ENCODE assay signal across 8 mouse cellular contexts in the genomic region with DNA sequence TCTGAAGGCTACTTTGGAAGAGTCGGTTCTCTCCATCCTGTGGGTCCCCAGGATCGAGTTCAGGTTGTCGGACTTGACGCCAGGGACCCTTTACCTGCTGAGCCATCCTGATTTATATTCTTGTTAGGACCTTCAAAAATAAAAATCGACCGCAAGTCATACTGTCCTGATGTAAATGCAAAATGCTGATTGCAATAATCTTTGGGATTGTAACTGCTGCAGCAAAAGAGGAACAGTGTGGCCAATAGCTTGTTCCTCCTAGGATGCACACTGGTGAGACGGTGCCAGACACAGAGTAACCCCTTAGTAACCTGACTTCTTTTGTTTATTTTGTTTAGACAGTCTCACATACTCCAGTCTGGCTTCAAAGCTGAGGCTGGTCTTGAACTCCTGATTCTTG. TPM values are rescaled to one million over a fixed set of nuclear protein-coding genes. Genes with fewer than 3 reads are reported as not detected.
DNase-seq lines count a peak whose midpoint lies in the region; ATAC-seq and TF ChIP-seq lines count a peak whose summit lies in the region.

No protein-coding gene starts in this region.

- 59% methylated on average over 7 of the region's 7 CpGs for WGBS in kidney, postnatal 0 days
- 84% methylated on average over 7 of the region's 7 CpGs for WGBS in forebrain, embryonic 11.5 days
- 81% methylated on average over 7 of the region's 7 CpGs for WGBS in limb, embryonic 12.5 days
- 73% methylated on average over 7 of the region's 7 CpGs for WGBS in neural tube, embryonic 14.5 days

- no peaks in the 10 kb centered on the region for H3K4me1 ChIP-seq in kidney, postnatal 0 days (replicated peaks; ENCODE audit: insufficient read depth, low read length)
- H3K4me1 ChIP-seq in forebrain, embryonic 11.5 days (replicated peaks; ENCODE audit: control insufficient read depth, insufficient read depth, low read length) = no peaks in the 10 kb centered on the region
- peaks cover 4% of the 10 kb centered on the region; the same call in 1 of the 2 replicates for H3K4me1 ChIP-seq in limb, embryonic 12.5 days (replicated peaks)
- H3K4me1 ChIP-seq in neural tube, embryonic 14.5 days (ENCODE audit: control insufficient read depth, insufficient read depth, low read length) = peaks cover 7% of the 10 kb centered on the region; the same call in 1 of the 2 replicates

- H3K9me3 ChIP-seq in kidney, postnatal 0 days (replicated peaks; ENCODE audit: low read length) = no peaks in the 10 kb centered on the region
- H3K9me3 ChIP-seq in forebrain, embryonic 11.5 days (ENCODE audit: control insufficient read depth, low read length) = no peaks in the 10 kb centered on the region
- no peaks in the 10 kb centered on the region for H3K9me3 ChIP-seq in limb, embryonic 12.5 days
- H3K9me3 ChIP-seq in neural tube, embryonic 14.5 days (ENCODE audit: control insufficient read depth, low read length) = no peaks in the 10 kb centered on the region

- TF ChIP-seq CTCF in kidney, postnatal 0 days (IDR thresholded peaks at IDR 0.05; ENCODE audit: low read depth) = no peak

- no peaks in the 10 kb centered on the region for H3K27me3 ChIP-seq in kidney, postnatal 0 days (ENCODE audit: insufficient read depth, low read length)
- no peaks in the 10 kb centered on the region for H3K27me3 ChIP-seq in forebrain, embryonic 11.5 days (ENCODE audit: control insufficient read depth, insufficient read depth, low read length)
- H3K27me3 ChIP-seq in limb, embryonic 12.5 days = no peaks in the 10 kb centered on the region
- H3K27me3 ChIP-seq in neural tube, embryonic 14.5 days (ENCODE audit: control insufficient read depth, insufficient read depth, low read length) = no peaks in the 10 kb centered on the region

- peak overlapping the region; percentile 99 for H3K4me2 ChIP-seq in kidney, postnatal 0 days (ENCODE audit: low read length)
- peak overlapping the region; percentile 99; the same call in 1 of the 2 replicates for H3K4me2 ChIP-seq in forebrain, embryonic 11.5 days (ENCODE audit: low read depth, low read length, severe bottlenecking)
- H3K4me2 ChIP-seq in limb, embryonic 12.5 days = peak overlapping the region; percentile 90
- H3K4me2 ChIP-seq in neural tube, embryonic 14.5 days (ENCODE audit: low read depth, low read length) = peak overlapping the region; percentile 96

- no peak overlapping the region for H3K27ac ChIP-seq in kidney, postnatal 0 days
- H3K27ac ChIP-seq in forebrain, embryonic 11.5 days (ENCODE audit: low read depth, low read length) = no peak overlapping the region
- H3K27ac ChIP-seq in limb, embryonic 12.5 days = no peak overlapping the region
- H3K27ac ChIP-seq in neural tube, embryonic 14.5 days (ENCODE audit: low read depth, low read length) = no peak overlapping the region

- no peak for ATAC-seq in kidney, postnatal 0 days (replicated peaks; ENCODE audit: low FRiP score, low read depth)
- no peak for ATAC-seq in forebrain, embryonic 11.5 days (replicated peaks; ENCODE audit: low FRiP score)
- no peak for ATAC-seq in limb, embryonic 12.5 days (ENCODE audit: insufficient number of reproducible peaks, insufficient read depth, low FRiP score, low TSS enrichment, low read depth)
- no peak for ATAC-seq in neural tube, embryonic 14.5 days (ENCODE audit: low read depth)

- H3K9ac ChIP-seq in kidney, postnatal 0 days (ENCODE audit: low read depth, low read length) = peak overlapping the region; percentile 82
- H3K9ac ChIP-seq in forebrain, embryonic 11.5 days (ENCODE audit: low read length) = no peak overlapping the region; the same call in 1 of the 2 replicates
- no peak overlapping the region for H3K9ac ChIP-seq in limb, embryonic 12.5 days (replicated peaks)
- H3K9ac ChIP-seq in neural tube, embryonic 14.5 days (replicated peaks; ENCODE audit: low read depth, low read length) = peak overlapping the region; percentile 84; the same call in 1 of the 2 replicates

- 0 out of 2 replicates have a peak overlapping the region, but pooled peaks have one; percentile 59 for H3K4me3 ChIP-seq in kidney, postnatal 0 days (replicated peaks; ENCODE audit: low read depth, low read length)
- H3K4me3 ChIP-seq in forebrain, embryonic 11.5 days (ENCODE audit: low read depth, low read length) = no peak overlapping the region; the same call in 1 of the 2 replicates
- H3K4me3 ChIP-seq in limb, embryonic 12.5 days (replicated peaks) = peak overlapping the region; percentile 72
- peak overlapping the region; percentile 76 for H3K4me3 ChIP-seq in neural tube, embryonic 14.5 days (ENCODE audit: low read depth, low read length)

- H3K36me3 ChIP-seq in kidney, postnatal 0 days (ENCODE audit: insufficient read depth, low read length) = no peaks in the 10 kb centered on the region
- peaks cover 3% of the 10 kb centered on the region; the same call in 1 of the 2 replicates for H3K36me3 ChIP-seq in forebrain, embryonic 11.5 days (ENCODE audit: control insufficient read depth, insufficient read depth, low read length)
- peaks cover 31% of the 10 kb centered on the region for H3K36me3 ChIP-seq in limb, embryonic 12.5 days
- no peaks in the 10 kb centered on the region; the same call in 1 of the 2 replicates for H3K36me3 ChIP-seq in neural tube, embryonic 14.5 days (ENCODE audit: control insufficient read depth, insufficient read depth, low read length)

- DNase-seq in kidney, postnatal 0 days (ENCODE audit: low spot score) = peak; percentile 8
- no peak for DNase-seq in kidney, postnatal 25 days
- no peak for DNase-seq in forebrain, embryonic 11.5 days (ENCODE audit: low spot score)
- no peak for DNase-seq in kidney, postnatal 4 days
- DNase-seq in adrenal gland, adult (ENCODE audit: inconsistent age in 2 of 2, low spot score in 1 of 2) = no peak
- no peak for DNase-seq in frontal cortex, postnatal 10 days (ENCODE audit: low spot score in 2 of 2)

RNA-seq across cellular contexts. Expression of a gene that starts 1.3 kb away (rescaled TPM):
- polyA plus RNA-seq in kidney, postnatal 0 days (2015; fragmentation: Nextera tagmentation; extraction: Ambion mirVana) = 11.4 and 12.8 TPM in 2 replicates
- polyA plus RNA-seq in forebrain, embryonic 11.5 days (2014; fragmentation: Nextera tagmentation; extraction: Ambion mirVana) = 9.0 and 10.9 TPM in 2 replicates
- 9.7 and 12.2 TPM in 2 replicates for polyA plus RNA-seq in limb, embryonic 12.5 days (2016; fragmentation: Nextera tagmentation; extraction: Ambion mirVana)
- 12.9 and 14.6 TPM in 2 replicates for polyA plus RNA-seq in neural tube, embryonic 14.5 days (2014; fragmentation: Nextera tagmentation; extraction: Ambion mirVana)

RNA-seq across cellular contexts. Expression of a gene that starts 8.2 kb away (rescaled TPM):
- polyA plus RNA-seq in kidney, postnatal 0 days (2015; fragmentation: Nextera tagmentation; extraction: Ambion mirVana) = 42.2 and 43.9 TPM in 2 replicates
- polyA plus RNA-seq in forebrain, embryonic 11.5 days (2014; fragmentation: Nextera tagmentation; extraction: Ambion mirVana) = 49.8 and 56.6 TPM in 2 replicates
- 57.7 and 64.7 TPM in 2 replicates for polyA plus RNA-seq in limb, embryonic 12.5 days (2016; fragmentation: Nextera tagmentation; extraction: Ambion mirVana)
- 22.7 and 29.2 TPM in 2 replicates for polyA plus RNA-seq in neural tube, embryonic 14.5 days (2014; fragmentation: Nextera tagmentation; extraction: Ambion mirVana)

RNA-seq across cellular contexts. Expression of a gene that starts 8.2 kb away (rescaled TPM):
- polyA plus RNA-seq in kidney, postnatal 0 days (2015; fragmentation: Nextera tagmentation; extraction: Ambion mirVana) = 49.8 and 54.8 TPM in 2 replicates
- 150 and 155 TPM in 2 replicates for polyA plus RNA-seq in forebrain, embryonic 11.5 days (2014; fragmentation: Nextera tagmentation; extraction: Ambion mirVana)
- 114 and 122 TPM in 2 replicates for polyA plus RNA-seq in limb, embryonic 12.5 days (2016; fragmentation: Nextera tagmentation; extraction: Ambion mirVana)
- polyA plus RNA-seq in neural tube, embryonic 14.5 days (2014; fragmentation: Nextera tagmentation; extraction: Ambion mirVana) = 71.7 and 73.2 TPM in 2 replicates

RNA-seq across cellular contexts. Expression of a gene that starts 23.2 kb away (rescaled TPM):
- polyA plus RNA-seq in kidney, postnatal 0 days (2015; fragmentation: Nextera tagmentation; extraction: Ambion mirVana) = 119 and 136 TPM in 2 replicates
- polyA plus RNA-seq in forebrain, embryonic 11.5 days (2014; fragmentation: Nextera tagmentation; extraction: Ambion mirVana) = 370 and 373 TPM in 2 replicates
- polyA plus RNA-seq in limb, embryonic 12.5 days (2016; fragmentation: Nextera tagmentation; extraction: Ambion mirVana) = 298 and 302 TPM in 2 replicates
- polyA plus RNA-seq in neural tube, embryonic 14.5 days (2014; fragmentation: Nextera tagmentation; extraction: Ambion mirVana) = 71.5 and 81.4 TPM in 2 replicates

RNA-seq across cellular contexts. Expression of a gene that starts 23.7 kb away (rescaled TPM):
- polyA plus RNA-seq in kidney, postnatal 0 days (2015; fragmentation: Nextera tagmentation; extraction: Ambion mirVana) = 13.0 and 13.1 TPM in 2 replicates
- 24.0 and 24.1 TPM in 2 replicates for polyA plus RNA-seq in forebrain, embryonic 11.5 days (2014; fragmentation: Nextera tagmentation; extraction: Ambion mirVana)
- polyA plus RNA-seq in limb, embryonic 12.5 days (2016; fragmentation: Nextera tagmentation; extraction: Ambion mirVana) = 32.0 and 36.3 TPM in 2 replicates
- 17.2 and 17.7 TPM in 2 replicates for polyA plus RNA-seq in neural tube, embryonic 14.5 days (2014; fragmentation: Nextera tagmentation; extraction: Ambion mirVana)

Comparison
In these comparisons a context has a peak if more than half of its experiments do, and no peak if none do; other contexts are left out.
1. H3K9ac ChIP-seq: peak in kidney, postnatal 0 days (single experiment) and neural tube, embryonic 14.5 days (single experiment); none in forebrain, embryonic 11.5 days (single experiment) and limb, embryonic 12.5 days (single experiment).
2. Peak in every context shown above with its lines, with median percentiles within 50 percentile points of each other: H3K4me2 ChIP-seq.